Comparison of ENCODE assay signal across 28 mouse cellular contexts in genomic region chr1:92736411-92736810, GRCm38 (mm10).
DNase-seq lines count a peak whose midpoint lies in the region; ATAC-seq and TF ChIP-seq lines count a peak whose summit lies in the region.
"Had no signal": no experiment of that assay in that cellular context is flagged by ENCODE, and none has a peak within 500 bp of the region (broad histone marks: within the 10 kb centered on the region; RNA-seq: fewer than 3 reads in every experiment).

No protein-coding gene starts in this region.

- peak overlapping the region; percentile 53 for H3K27ac ChIP-seq in hindbrain, embryonic 10.5 days
- H3K27ac ChIP-seq in hindbrain, embryonic 13.5 days, result no peak overlapping the region
- H3K27ac ChIP-seq in forebrain, embryonic 11.5 days (ENCODE audit: low read depth, low read length), result peak overlapping the region; percentile 90
- peak overlapping the region; percentile 70; the same call in 1 of the 2 replicates for H3K27ac ChIP-seq in forebrain, embryonic 16.5 days (ENCODE audit: low read length)
- H3K27ac ChIP-seq in liver, postnatal 0 days (ENCODE audit: low read depth), result no peak overlapping the region
- H3K27ac ChIP-seq: embryonic facial prominence, embryonic 15.5 days; heart, adult 2 months; heart, embryonic 13.5 days; hindbrain, embryonic 12.5 days; layer of hippocampus, adult 2 months; left cerebral cortex, adult 2 months; limb, embryonic 15.5 days; liver, embryonic 14.5 days; stomach, embryonic 15.5 days had no signal

- no peak overlapping the region for H3K9ac ChIP-seq in hindbrain, embryonic 13.5 days
- H3K9ac ChIP-seq in forebrain, embryonic 11.5 days (ENCODE audit: low read length), result 0 out of 2 replicates have a peak overlapping the region, but pooled peaks have one; percentile 24
- no peak overlapping the region for H3K9ac ChIP-seq in forebrain, embryonic 16.5 days (replicated peaks; ENCODE audit: low read depth, low read length)
- H3K9ac ChIP-seq in liver, postnatal 0 days (replicated peaks), result no peak overlapping the region
- H3K9ac ChIP-seq: embryonic facial prominence, embryonic 15.5 days; heart, embryonic 13.5 days; hindbrain, embryonic 12.5 days; limb, embryonic 15.5 days; liver, embryonic 14.5 days; lung, embryonic 14.5 days; stomach, embryonic 15.5 days had no signal

- H3K36me3 ChIP-seq in hindbrain, embryonic 10.5 days, result no peaks in the 10 kb centered on the region
- no peaks in the 10 kb centered on the region for H3K36me3 ChIP-seq in hindbrain, embryonic 13.5 days
- no peaks in the 10 kb centered on the region for H3K36me3 ChIP-seq in forebrain, embryonic 11.5 days (ENCODE audit: control insufficient read depth, insufficient read depth, low read length)
- H3K36me3 ChIP-seq in forebrain, embryonic 16.5 days (ENCODE audit: control insufficient read depth, insufficient read depth), result no peaks in the 10 kb centered on the region
- no peaks in the 10 kb centered on the region for H3K36me3 ChIP-seq in liver, postnatal 0 days (replicated peaks; ENCODE audit: insufficient read depth, low read length)
- H3K36me3 ChIP-seq: embryonic facial prominence, embryonic 15.5 days; G1E; heart, embryonic 13.5 days; hindbrain, embryonic 12.5 days; limb, embryonic 15.5 days; stomach, embryonic 15.5 days had no signal

- 49% methylated on average over 7 of the region's 7 CpGs for WGBS in hindbrain, embryonic 10.5 days
- 49% methylated on average over 7 of the region's 7 CpGs for WGBS in hindbrain, embryonic 13.5 days
- WGBS in forebrain, embryonic 11.5 days, result 44% methylated on average over 7 of the region's 7 CpGs
- 20% methylated on average over 7 of the region's 7 CpGs for WGBS in forebrain, embryonic 16.5 days
- WGBS in liver, postnatal 0 days (ENCODE audit: insufficient replicate concordance), result 58% methylated on average over 7 of the region's 7 CpGs

- intact Hi-C loops in gastrocnemius, postnatal 14 days (cut with DNase I; ENCODE audit: low total_unique reads), result no loop called here

- H3K27me3 ChIP-seq in hindbrain, embryonic 10.5 days (ENCODE audit: insufficient read depth, poor library complexity, severe bottlenecking), result peaks cover 9% of the 10 kb centered on the region; the same call in 1 of the 2 replicates
- 0 out of 2 replicates have a peak, but pooled peaks cover 2% of the 10 kb centered on the region for H3K27me3 ChIP-seq in hindbrain, embryonic 13.5 days
- H3K27me3 ChIP-seq in forebrain, embryonic 11.5 days (ENCODE audit: control insufficient read depth, insufficient read depth, low read length), result no peaks in the 10 kb centered on the region
- H3K27me3 ChIP-seq in forebrain, embryonic 16.5 days (replicated peaks; ENCODE audit: control insufficient read depth, insufficient read depth, low read length), result no peaks in the 10 kb centered on the region
- H3K27me3 ChIP-seq in liver, postnatal 0 days (ENCODE audit: insufficient read depth, low read length), result 0 out of 2 replicates have a peak, but pooled peaks cover 3% of the 10 kb centered on the region
- H3K27me3 ChIP-seq: embryonic facial prominence, embryonic 15.5 days; limb, embryonic 15.5 days; stomach, embryonic 15.5 days had no signal

- no peak for TF ChIP-seq EP300 in liver, postnatal 0 days (IDR thresholded peaks at IDR 0.05; ENCODE audit: low read depth)

- ATAC-seq in hindbrain, embryonic 13.5 days (ENCODE audit: low FRiP score), result no peak
- ATAC-seq in forebrain, embryonic 11.5 days (replicated peaks; ENCODE audit: low FRiP score), result no peak
- no peak for ATAC-seq in forebrain, embryonic 16.5 days
- no peak for ATAC-seq in liver, postnatal 0 days
- ATAC-seq: intestine, postnatal 0 days; midbrain, embryonic 16.5 days had no signal

- DNase-seq in gastrocnemius, adult 18-20 months (ENCODE audit: low spot score), result peak; percentile 55
- no peak for DNase-seq in gastrocnemius, postnatal 14 days
- DNase-seq in hindbrain, embryonic 10.5 days (ENCODE audit: low spot score), result no peak
- peak; percentile 58 for DNase-seq in forebrain, embryonic 11.5 days (ENCODE audit: low spot score)
- no peak for DNase-seq in urinary bladder, postnatal 4 days (ENCODE audit: low spot score in 2 of 2)
- no peak for DNase-seq in liver, postnatal 0 days
- DNase-seq: adrenal gland, postnatal 25 days; cerebellum, adult 18-20 months; heart, adult 2 months; heart, postnatal 10 days; kidney, adult 9 months; kidney, postnatal 10 days; lung, embryonic 14.5 days; lung, postnatal 14 days; right cerebral cortex, postnatal 25 days had no signal

- H3K4me1 ChIP-seq in hindbrain, embryonic 10.5 days (replicated peaks), result peaks cover 41% of the 10 kb centered on the region
- H3K4me1 ChIP-seq in hindbrain, embryonic 13.5 days (replicated peaks), result peaks cover 41% of the 10 kb centered on the region
- H3K4me1 ChIP-seq in forebrain, embryonic 11.5 days (replicated peaks; ENCODE audit: control insufficient read depth, insufficient read depth, low read length), result peaks cover 21% of the 10 kb centered on the region
- peaks cover 54% of the 10 kb centered on the region for H3K4me1 ChIP-seq in forebrain, embryonic 16.5 days (replicated peaks; ENCODE audit: control insufficient read depth, insufficient read depth, low read length)
- H3K4me1 ChIP-seq in liver, postnatal 0 days (ENCODE audit: insufficient read depth), result no peaks in the 10 kb centered on the region
- H3K4me1 ChIP-seq: embryonic facial prominence, embryonic 15.5 days; limb, embryonic 15.5 days; stomach, embryonic 15.5 days had no signal

- TF ChIP-seq CTCF in liver, postnatal 0 days (IDR thresholded peaks at IDR 0.05; ENCODE audit: low read depth), result no peak

- H3K4me3 ChIP-seq in hindbrain, embryonic 10.5 days, result no peak overlapping the region
- H3K4me3 ChIP-seq in hindbrain, embryonic 13.5 days, result no peak overlapping the region
- H3K4me3 ChIP-seq in forebrain, embryonic 11.5 days (ENCODE audit: low read depth, low read length), result no peak overlapping the region
- H3K4me3 ChIP-seq in forebrain, embryonic 16.5 days (replicated peaks; ENCODE audit: low read length), result no peak overlapping the region
- H3K4me3 ChIP-seq in liver, postnatal 0 days (ENCODE audit: low read depth, low read length), result no peak overlapping the region
- H3K4me3 ChIP-seq: embryonic facial prominence, embryonic 15.5 days; heart, adult 2 months; heart, embryonic 13.5 days; hindbrain, embryonic 12.5 days; layer of hippocampus, adult 2 months; left cerebral cortex, adult 2 months; limb, embryonic 15.5 days; stomach, embryonic 15.5 days had no signal

- no peak overlapping the region for H3K4me2 ChIP-seq in hindbrain, embryonic 13.5 days
- H3K4me2 ChIP-seq in forebrain, embryonic 11.5 days (ENCODE audit: low read depth, low read length, severe bottlenecking), result no peak overlapping the region
- no peak overlapping the region for H3K4me2 ChIP-seq in forebrain, embryonic 16.5 days (ENCODE audit: low read length)
- no peak overlapping the region for H3K4me2 ChIP-seq in liver, postnatal 0 days (ENCODE audit: low read depth, low read length)
- H3K4me2 ChIP-seq: embryonic facial prominence, embryonic 15.5 days; heart, embryonic 13.5 days; hindbrain, embryonic 12.5 days; limb, embryonic 15.5 days; lung, embryonic 14.5 days; stomach, embryonic 15.5 days had no signal

- H3K9me3 ChIP-seq in hindbrain, embryonic 10.5 days, result no peaks in the 10 kb centered on the region
- no peaks in the 10 kb centered on the region for H3K9me3 ChIP-seq in hindbrain, embryonic 13.5 days
- no peaks in the 10 kb centered on the region for H3K9me3 ChIP-seq in forebrain, embryonic 11.5 days (ENCODE audit: control insufficient read depth, low read length)
- H3K9me3 ChIP-seq in forebrain, embryonic 16.5 days (ENCODE audit: control insufficient read depth, low read length), result no peaks in the 10 kb centered on the region
- H3K9me3 ChIP-seq in liver, postnatal 0 days (ENCODE audit: low read length), result no peaks in the 10 kb centered on the region
- H3K9me3 ChIP-seq: embryonic facial prominence, embryonic 15.5 days; G1E; heart, embryonic 13.5 days; hindbrain, embryonic 12.5 days; limb, embryonic 15.5 days; stomach, embryonic 15.5 days had no signal

Comparison
In these comparisons a context has a peak if more than half of its experiments do, and no peak if none do; other contexts are left out.
1. DNase-seq: peak in gastrocnemius, adult 18-20 months (single experiment) and forebrain, embryonic 11.5 days (single experiment); none in gastrocnemius, postnatal 14 days (single experiment), hindbrain, embryonic 10.5 days (single experiment), urinary bladder, postnatal 4 days (0 of 2) and liver, postnatal 0 days (single experiment).
2. H3K27ac ChIP-seq: peak in hindbrain, embryonic 10.5 days (single experiment), forebrain, embryonic 11.5 days (single experiment) and forebrain, embryonic 16.5 days (single experiment); none in hindbrain, embryonic 13.5 days (single experiment) and liver, postnatal 0 days (single experiment).